Mouse (Mus musculus): ENCODE results near the gene Arnt2. TPM values are rescaled to one million over a fixed set of nuclear protein-coding genes. Genes with fewer than 3 reads are reported as not detected.

Gene Arnt2
- polyA plus RNA-seq, 1 experiment from 2014 or later, result 83.8 TPM

- 93% methylated on average over 1 of the region's 1 CpGs for WGBS
- Histone ChIP-seq H3K9me3 (ENCODE audit: control insufficient read depth, low read length) (no peaks in the 10 kb centered on the region), H3K27ac (ENCODE audit: low read depth, low read length) (no peak overlapping the region), H3K36me3 (ENCODE audit: control insufficient read depth, insufficient read depth, low read length) (peaks cover 21% of the 10 kb centered on the region; the same call in 1 of the 2 replicates), H3K4me3 (ENCODE audit: low read depth, low read length) (no peak overlapping the region), H3K9ac (replicated peaks; ENCODE audit: low read depth, low read length) (no peak overlapping the region), H3K27me3 (ENCODE audit: control insufficient read depth, insufficient read depth, low read length) (no peaks in the 10 kb centered on the region), H3K4me1 (ENCODE audit: control insufficient read depth, insufficient read depth, low read length) (no peaks in the 10 kb centered on the region), H3K4me2 (ENCODE audit: low read depth, low read length) (no peak overlapping the region)
- no peak for ATAC-seq (ENCODE audit: low read depth)
These were observed 69.0 kb downstream of the Arnt2 start for GRCm38 (mm10) chr7:84341001-84341400.

GRCm38 (mm10) chr7:84339186-84339585, 70.8 kb downstream of the Arnt2 start:
- Histone ChIP-seq H3K9me3 (ENCODE audit: control insufficient read depth, low read length) (no peaks in the 10 kb centered on the region), H3K4me1 (ENCODE audit: control insufficient read depth, insufficient read depth, low read length) (no peaks in the 10 kb centered on the region), H3K4me3 (ENCODE audit: low read depth, low read length) (no peak overlapping the region), H3K27me3 (ENCODE audit: control insufficient read depth, insufficient read depth, low read length) (no peaks in the 10 kb centered on the region), H3K4me2 (ENCODE audit: low read depth, low read length) (no peak overlapping the region), H3K27ac (ENCODE audit: low read depth, low read length) (no peak overlapping the region), H3K9ac (replicated peaks; ENCODE audit: low read depth, low read length) (no peak overlapping the region), H3K36me3 (ENCODE audit: control insufficient read depth, insufficient read depth, low read length) (peaks cover 9% of the 10 kb centered on the region; the same call in 1 of the 2 replicates)
- 0 out of 2 replicates have a peak, but pooled peaks have one; percentile 31 for ATAC-seq (ENCODE audit: low read depth)
- 39% methylated on average over 1 of the region's 1 CpGs for WGBS

- H3K4me2 ChIP-seq (ENCODE audit: low read depth, low read length), result no peak overlapping the region
- H3K27me3 ChIP-seq (ENCODE audit: control insufficient read depth, insufficient read depth, low read length), result no peaks in the 10 kb centered on the region
- H3K9ac ChIP-seq (replicated peaks; ENCODE audit: low read depth, low read length), result no peak overlapping the region
- 65% methylated on average over 4 of the region's 4 CpGs for WGBS
- no peak for ATAC-seq (ENCODE audit: low read depth)
- H3K9me3 ChIP-seq (ENCODE audit: control insufficient read depth, low read length), result no peaks in the 10 kb centered on the region
- H3K4me1 ChIP-seq (ENCODE audit: control insufficient read depth, insufficient read depth, low read length), result peaks cover 4% of the 10 kb centered on the region; the same call in 1 of the 2 replicates
- H3K4me3 ChIP-seq (ENCODE audit: low read depth, low read length), result no peak overlapping the region
- H3K36me3 ChIP-seq (ENCODE audit: control insufficient read depth, insufficient read depth, low read length), result peaks cover 5% of the 10 kb centered on the region; the same call in 1 of the 2 replicates
- H3K27ac ChIP-seq (ENCODE audit: low read depth, low read length), result no peak overlapping the region
These were observed 72.2 kb downstream of the Arnt2 start for GRCm38 (mm10) chr7:84337768-84338167.

- Histone ChIP-seq H3K36me3 (ENCODE audit: control insufficient read depth, insufficient read depth, low read length) (peaks cover under 1% of the 10 kb centered on the region; the same call in 1 of the 2 replicates), H3K27me3 (ENCODE audit: control insufficient read depth, insufficient read depth, low read length) (no peaks in the 10 kb centered on the region), H3K9ac (replicated peaks; ENCODE audit: low read depth, low read length) (no peak overlapping the region), H3K4me3 (ENCODE audit: low read depth, low read length) (no peak overlapping the region), H3K27ac (ENCODE audit: low read depth, low read length) (no peak overlapping the region), H3K4me2 (ENCODE audit: low read depth, low read length) (no peak overlapping the region), H3K4me1 (ENCODE audit: control insufficient read depth, insufficient read depth, low read length) (peaks cover 13% of the 10 kb centered on the region; the same call in 1 of the 2 replicates), H3K9me3 (ENCODE audit: control insufficient read depth, low read length) (no peaks in the 10 kb centered on the region)
- WGBS, result 90% methylated on average over 4 of the region's 4 CpGs
- no peak for ATAC-seq (ENCODE audit: low read depth)
These were observed 73.1 kb downstream of the Arnt2 start for GRCm38 (mm10) chr7:84336907-84337306.

- H3K9ac ChIP-seq (replicated peaks; ENCODE audit: low read depth, low read length), result no peak overlapping the region
- no peaks in the 10 kb centered on the region for H3K27me3 ChIP-seq (ENCODE audit: control insufficient read depth, insufficient read depth, low read length)
- no peak for ATAC-seq (ENCODE audit: low read depth)
- no peaks in the 10 kb centered on the region for H3K9me3 ChIP-seq (ENCODE audit: control insufficient read depth, low read length)
- H3K36me3 ChIP-seq (ENCODE audit: control insufficient read depth, insufficient read depth, low read length), result no peaks in the 10 kb centered on the region
- no peak overlapping the region for H3K27ac ChIP-seq (ENCODE audit: low read depth, low read length)
- no peak overlapping the region for H3K4me2 ChIP-seq (ENCODE audit: low read depth, low read length)
- peaks cover 15% of the 10 kb centered on the region; the same call in 1 of the 2 replicates for H3K4me1 ChIP-seq (ENCODE audit: control insufficient read depth, insufficient read depth, low read length)
- H3K4me3 ChIP-seq (ENCODE audit: low read depth, low read length), result no peak overlapping the region
- WGBS, result 43% methylated on average over 2 of the region's 2 CpGs
These were observed 73.4 kb downstream of the Arnt2 start for GRCm38 (mm10) chr7:84336580-84336886.

GRCm38 (mm10) chr7:84335766-84336579, 74.0 kb downstream of the Arnt2 start:
- H3K27me3 ChIP-seq (ENCODE audit: control insufficient read depth, insufficient read depth, low read length), result no peaks in the 10 kb centered on the region
- H3K4me2 ChIP-seq (ENCODE audit: low read depth, low read length), result no peak overlapping the region
- no peak for ATAC-seq (ENCODE audit: low read depth)
- H3K36me3 ChIP-seq (ENCODE audit: control insufficient read depth, insufficient read depth, low read length), result no peaks in the 10 kb centered on the region
- no peak overlapping the region for H3K9ac ChIP-seq (replicated peaks; ENCODE audit: low read depth, low read length)
- H3K4me1 ChIP-seq (ENCODE audit: control insufficient read depth, insufficient read depth, low read length), result peaks cover 15% of the 10 kb centered on the region; the same call in 1 of the 2 replicates
- 77% methylated on average over 6 of the region's 6 CpGs for WGBS
- no peak overlapping the region for H3K27ac ChIP-seq (ENCODE audit: low read depth, low read length)
- no peaks in the 10 kb centered on the region for H3K9me3 ChIP-seq (ENCODE audit: control insufficient read depth, low read length)
- no peak overlapping the region for H3K4me3 ChIP-seq (ENCODE audit: low read depth, low read length)

GRCm38 (mm10) chr7:84333996-84334395, 76.0 kb downstream of the Arnt2 start:
- WGBS, result 94% methylated on average over 3 of the region's 3 CpGs
- Histone ChIP-seq H3K27ac (ENCODE audit: low read depth, low read length) (no peak overlapping the region), H3K9me3 (ENCODE audit: control insufficient read depth, low read length) (no peaks in the 10 kb centered on the region), H3K36me3 (ENCODE audit: control insufficient read depth, insufficient read depth, low read length) (no peaks in the 10 kb centered on the region), H3K4me1 (ENCODE audit: control insufficient read depth, insufficient read depth, low read length) (peaks cover 18% of the 10 kb centered on the region; the same call in 1 of the 2 replicates), H3K27me3 (ENCODE audit: control insufficient read depth, insufficient read depth, low read length) (no peaks in the 10 kb centered on the region), H3K9ac (replicated peaks; ENCODE audit: low read depth, low read length) (no peak overlapping the region), H3K4me3 (ENCODE audit: low read depth, low read length) (no peak overlapping the region), H3K4me2 (ENCODE audit: low read depth, low read length) (no peak overlapping the region)
- ATAC-seq (ENCODE audit: low read depth), result no peak

- no peaks in the 10 kb centered on the region for H3K27me3 ChIP-seq (ENCODE audit: control insufficient read depth, insufficient read depth, low read length)
- H3K9me3 ChIP-seq (ENCODE audit: control insufficient read depth, low read length), result no peaks in the 10 kb centered on the region
- 12% methylated on average over 11 of the region's 11 CpGs for WGBS
- no peaks in the 10 kb centered on the region; the same call in 1 of the 2 replicates for H3K36me3 ChIP-seq (ENCODE audit: control insufficient read depth, insufficient read depth, low read length)
- ATAC-seq (ENCODE audit: low read depth), result peak; percentile 77; the same call in 1 of the 2 replicates
- H3K4me2 ChIP-seq (ENCODE audit: low read depth, low read length), result no peak overlapping the region
- no peak overlapping the region for H3K9ac ChIP-seq (replicated peaks; ENCODE audit: low read depth, low read length)
- no peak overlapping the region for H3K4me3 ChIP-seq (ENCODE audit: low read depth, low read length)
- H3K27ac ChIP-seq (ENCODE audit: low read depth, low read length), result peak overlapping the region; percentile 49; the same call in 1 of the 2 replicates
- H3K4me1 ChIP-seq (ENCODE audit: control insufficient read depth, insufficient read depth, low read length), result peaks cover 22% of the 10 kb centered on the region; the same call in 1 of the 2 replicates
These were observed 77.4 kb downstream of the Arnt2 start for GRCm38 (mm10) chr7:84332295-84333168.

Measured in neural tube, embryonic 14.5 days (tissue).